Mouse (Mus musculus): ENCODE measurements around the gene Igf2r. TPM values are rescaled to one million over a fixed set of nuclear protein-coding genes. Genes with fewer than 3 reads are reported as not detected.

Gene Igf2r
- polyA plus RNA-seq, 1 experiment from 2014 or later = 28.0 TPM

- WGBS = 22% methylated on average over 9 of the region's 9 CpGs
- Histone ChIP-seq H3K9ac (ENCODE audit: low read length) (no peak overlapping the region), H3K27me3 (ENCODE audit: control insufficient read depth, insufficient read depth, low read length) (no peaks in the 10 kb centered on the region), H3K4me1 (ENCODE audit: control insufficient read depth, insufficient read depth, low read length) (peaks cover 46% of the 10 kb centered on the region), H3K36me3 (ENCODE audit: control insufficient read depth, insufficient read depth, low read length) (peaks cover 7% of the 10 kb centered on the region; the same call in 1 of the 2 replicates), H3K9me3 (ENCODE audit: control insufficient read depth, low read length) (no peaks in the 10 kb centered on the region), H3K4me3 (ENCODE audit: low read depth, low read length) (no peak overlapping the region), H3K4me2 (ENCODE audit: low read depth, severe bottlenecking) (0 out of 2 replicates have a peak overlapping the region, but pooled peaks have one; percentile 0), H3K27ac (replicated peaks; ENCODE audit: low read depth, low read length) (peak overlapping the region; percentile 64; the same call in 1 of the 2 replicates)
- DNase-seq (ENCODE audit: low spot score) (no peak), ATAC-seq (ENCODE audit: insufficient number of reproducible peaks, low FRiP score, low TSS enrichment, low read depth) (no peak)
Measured at GRCm38 (mm10) chr17:12750591-12751170, 18.8 kb downstream of the Igf2r start.

GRCm38 (mm10) chr17:12749421-12750367 is 19.8 kb downstream of the Igf2r start:
- DNase-seq (ENCODE audit: low spot score) (no peak), ATAC-seq (ENCODE audit: insufficient number of reproducible peaks, low FRiP score, low TSS enrichment, low read depth) (no peak)
- Histone ChIP-seq H3K9ac (ENCODE audit: low read length) (no peak overlapping the region), H3K27me3 (ENCODE audit: control insufficient read depth, insufficient read depth, low read length) (no peaks in the 10 kb centered on the region), H3K36me3 (ENCODE audit: control insufficient read depth, insufficient read depth, low read length) (peaks cover 17% of the 10 kb centered on the region; the same call in 1 of the 2 replicates), H3K4me1 (ENCODE audit: control insufficient read depth, insufficient read depth, low read length) (peaks cover 50% of the 10 kb centered on the region), H3K27ac (replicated peaks; ENCODE audit: low read depth, low read length) (peak overlapping the region; percentile 16; the same call in 1 of the 2 replicates), H3K9me3 (ENCODE audit: control insufficient read depth, low read length) (no peaks in the 10 kb centered on the region), H3K4me2 (ENCODE audit: low read depth, severe bottlenecking) (0 out of 2 replicates have a peak overlapping the region, but pooled peaks have one; percentile 0), H3K4me3 (ENCODE audit: low read depth, low read length) (no peak overlapping the region)
- WGBS = 24% methylated on average over 8 of the region's 8 CpGs

- Histone ChIP-seq H3K36me3 (ENCODE audit: control insufficient read depth, insufficient read depth, low read length) (peaks cover 46% of the 10 kb centered on the region), H3K4me3 (ENCODE audit: low read depth, low read length) (no peak overlapping the region), H3K9me3 (ENCODE audit: control insufficient read depth, low read length) (peaks cover 17% of the 10 kb centered on the region; the same call in 1 of the 2 replicates), H3K4me1 (ENCODE audit: control insufficient read depth, insufficient read depth, low read length) (peaks cover 27% of the 10 kb centered on the region), H3K9ac (ENCODE audit: low read length) (no peak overlapping the region), H3K27me3 (ENCODE audit: control insufficient read depth, insufficient read depth, low read length) (no peaks in the 10 kb centered on the region), H3K4me2 (ENCODE audit: low read depth, severe bottlenecking) (no peak overlapping the region), H3K27ac (replicated peaks; ENCODE audit: low read depth, low read length) (no peak overlapping the region)
- DNase-seq (ENCODE audit: low spot score) (no peak), ATAC-seq (ENCODE audit: insufficient number of reproducible peaks, low FRiP score, low TSS enrichment, low read depth) (no peak)
- 82% methylated on average over 4 of the region's 4 CpGs for WGBS
Measured at GRCm38 (mm10) chr17:12745761-12746160, 23.7 kb downstream of the Igf2r start.

- H3K36me3 ChIP-seq (ENCODE audit: control insufficient read depth, insufficient read depth, low read length) = peaks cover 50% of the 10 kb centered on the region
- peaks cover 17% of the 10 kb centered on the region; the same call in 1 of the 2 replicates for H3K9me3 ChIP-seq (ENCODE audit: control insufficient read depth, low read length)
- no peak overlapping the region for H3K4me2 ChIP-seq (ENCODE audit: low read depth, severe bottlenecking)
- H3K27me3 ChIP-seq (ENCODE audit: control insufficient read depth, insufficient read depth, low read length) = no peaks in the 10 kb centered on the region
- ATAC-seq (ENCODE audit: insufficient number of reproducible peaks, low FRiP score, low TSS enrichment, low read depth) (no peak), DNase-seq (ENCODE audit: low spot score) (no peak)
- 74% methylated on average over 1 of the region's 1 CpGs for WGBS
- no peak overlapping the region for H3K9ac ChIP-seq (ENCODE audit: low read length)
- H3K4me1 ChIP-seq (ENCODE audit: control insufficient read depth, insufficient read depth, low read length) = peaks cover 20% of the 10 kb centered on the region
- H3K27ac ChIP-seq (replicated peaks; ENCODE audit: low read depth, low read length) = no peak overlapping the region
- no peak overlapping the region for H3K4me3 ChIP-seq (ENCODE audit: low read depth, low read length)
Measured at GRCm38 (mm10) chr17:12744071-12744470, 25.4 kb downstream of the Igf2r start.

GRCm38 (mm10) chr17:12742151-12742908 is 27.1 kb downstream of the Igf2r start:
- Histone ChIP-seq H3K27ac (replicated peaks; ENCODE audit: low read depth, low read length) (peak overlapping the region; percentile 74; the same call in 1 of the 2 replicates), H3K36me3 (ENCODE audit: control insufficient read depth, insufficient read depth, low read length) (peaks cover 48% of the 10 kb centered on the region), H3K4me1 (ENCODE audit: control insufficient read depth, insufficient read depth, low read length) (peaks cover 21% of the 10 kb centered on the region), H3K27me3 (ENCODE audit: control insufficient read depth, insufficient read depth, low read length) (no peaks in the 10 kb centered on the region), H3K9ac (ENCODE audit: low read length) (peak overlapping the region; percentile 56), H3K4me3 (ENCODE audit: low read depth, low read length) (peak overlapping the region; percentile 41), H3K9me3 (ENCODE audit: control insufficient read depth, low read length) (peaks cover 17% of the 10 kb centered on the region; the same call in 1 of the 2 replicates), H3K4me2 (ENCODE audit: low read depth, severe bottlenecking) (peak overlapping the region; percentile 40)
- WGBS = 52% methylated on average over 38 of the region's 38 CpGs
- ATAC-seq (ENCODE audit: insufficient number of reproducible peaks, low FRiP score, low TSS enrichment, low read depth) = 0 out of 2 replicates have a peak, but pooled peaks have one; percentile 15
- DNase-seq (ENCODE audit: low spot score) = peak; percentile 56

- 50% methylated on average over 38 of the region's 45 CpGs for WGBS
- no peaks in the 10 kb centered on the region for H3K27me3 ChIP-seq (ENCODE audit: control insufficient read depth, insufficient read depth, low read length)
- DNase-seq (ENCODE audit: low spot score) (peak; percentile 76), ATAC-seq (ENCODE audit: insufficient number of reproducible peaks, low FRiP score, low TSS enrichment, low read depth) (peak; percentile 75; the same call in 1 of the 2 replicates)
- H3K4me2 ChIP-seq (ENCODE audit: low read depth, severe bottlenecking) = peak overlapping the region; percentile 40; the same call in 1 of the 2 replicates
- peaks cover 21% of the 10 kb centered on the region for H3K4me1 ChIP-seq (ENCODE audit: control insufficient read depth, insufficient read depth, low read length)
- peaks cover 17% of the 10 kb centered on the region; the same call in 1 of the 2 replicates for H3K9me3 ChIP-seq (ENCODE audit: control insufficient read depth, low read length)
- peak overlapping the region; percentile 41 for H3K4me3 ChIP-seq (ENCODE audit: low read depth, low read length)
- H3K9ac ChIP-seq (ENCODE audit: low read length) = peak overlapping the region; percentile 56
- peak overlapping the region; percentile 74 for H3K27ac ChIP-seq (replicated peaks; ENCODE audit: low read depth, low read length)
- H3K36me3 ChIP-seq (ENCODE audit: control insufficient read depth, insufficient read depth, low read length) = peaks cover 47% of the 10 kb centered on the region
Measured at GRCm38 (mm10) chr17:12741218-12741968, 28.1 kb downstream of the Igf2r start.

- no peaks in the 10 kb centered on the region for H3K27me3 ChIP-seq (ENCODE audit: control insufficient read depth, insufficient read depth, low read length)
- DNase-seq (ENCODE audit: low spot score) = no peak
- WGBS = 9% methylated on average over 2 of the region's 2 CpGs
- H3K4me1 ChIP-seq (ENCODE audit: control insufficient read depth, insufficient read depth, low read length) = peaks cover 23% of the 10 kb centered on the region
- H3K4me2 ChIP-seq (ENCODE audit: low read depth, severe bottlenecking) = 0 out of 2 replicates have a peak overlapping the region, but pooled peaks have one; percentile 10
- 0 out of 2 replicates have a peak overlapping the region, but pooled peaks have one; percentile 8 for H3K27ac ChIP-seq (replicated peaks; ENCODE audit: low read depth, low read length)
- H3K9ac ChIP-seq (ENCODE audit: low read length) = no peak overlapping the region
- no peak overlapping the region for H3K4me3 ChIP-seq (ENCODE audit: low read depth, low read length)
- no peak for ATAC-seq (ENCODE audit: insufficient number of reproducible peaks, low FRiP score, low TSS enrichment, low read depth)
- H3K36me3 ChIP-seq (ENCODE audit: control insufficient read depth, insufficient read depth, low read length) = peaks cover 39% of the 10 kb centered on the region
- H3K9me3 ChIP-seq (ENCODE audit: control insufficient read depth, low read length) = peaks cover 17% of the 10 kb centered on the region; the same call in 1 of the 2 replicates
Measured at GRCm38 (mm10) chr17:12740317-12740716, 29.1 kb downstream of the Igf2r start.
